Mouse (Mus musculus) kidney, postnatal 0 days (tissue): ENCODE data around the gene Engase. TPM values are rescaled to one million over a fixed set of nuclear protein-coding genes. Genes with fewer than 3 reads are reported as not detected.

Source experiments
- ATAC-seq: fragments of 200-750 bp; cut with Nextera tagmentation; replicated peaks from 2 replicates; pipeline ENCODE4 v1.8.0; 2017; ENCODE audit warnings: low read depth, moderate number of reproducible peaks, moderate TSS enrichment, moderate library complexity; ENCODE audit not compliant: low FRiP score
- DNase-seq: peaks from one replicate; pipeline ENCODE4 v3.0.0-alpha.2; 2016; ENCODE audit warnings: low spot score
- H3K27ac ChIP-seq: fragments of 300-500 bp; sonication (generic); 2 replicates; pipeline ENCODE4 v1.5.1; 2014; ENCODE audit warnings: mild to moderate bottlenecking
- H3K27me3 ChIP-seq: fragments of 300-500 bp; sonication (generic); 2 replicates; pipeline ENCODE4 v1.6.1; 2014; ENCODE audit warnings: low read length, mixed read lengths; ENCODE audit not compliant: insufficient read depth
- H3K36me3 ChIP-seq: fragments of 300-500 bp; sonication (generic); 2 replicates; pipeline ENCODE4 v1.6.1; 2014; ENCODE audit warnings: low read length, mixed read lengths; ENCODE audit not compliant: insufficient read depth
- H3K4me1 ChIP-seq: fragments of 300-500 bp; sonication (generic); replicated peaks from 2 replicates; pipeline ENCODE4 v1.6.1; 2014; ENCODE audit warnings: antibody characterized with exemption, low read length, mixed read lengths; ENCODE audit not compliant: insufficient read depth
- H3K4me2 ChIP-seq: fragments of 300-500 bp; sonication (generic); 2 replicates; pipeline ENCODE4 v1.6.1; 2014; ENCODE audit warnings: mild to moderate bottlenecking, low read length, moderate library complexity, mixed read lengths
- H3K4me3 ChIP-seq: fragments of 300-500 bp; sonication (generic); replicated peaks from 2 replicates; pipeline ENCODE4 v1.5.1; 2014; ENCODE audit warnings: low read depth, low read length
- H3K9ac ChIP-seq: fragments of 300-500 bp; sonication (generic); 2 replicates; pipeline ENCODE4 v1.6.1; 2014; ENCODE audit warnings: low read depth, low read length
- H3K9me3 ChIP-seq: fragments of 300-500 bp; sonication (generic); replicated peaks from 2 replicates; pipeline ENCODE4 v1.6.1; 2016; ENCODE audit warnings: low read length, inconsistent platforms, mixed read lengths
- CTCF ChIP-seq: IDR thresholded peaks from 2 replicates; pipeline ENCODE4 v1.5.1; 2016; ENCODE audit warnings: antibody characterized with exemption, low read depth, mild to moderate bottlenecking, moderate library complexity
- WGBS: fragments of 180-500 bp; shearing (Covaris S2); extraction: QIAGEN DNeasy Blood & Tissue Kit; methylation state at CpG from one replicate; pipeline ENCODE4 v1.1.7; 2014; 5-methylcytosine and 5-hydroxymethylcytosine counted together
- polyA plus RNA-seq: library from polyadenylated mRNA; unstranded; fragments of >200 nt; fragmentation: Nextera tagmentation; extraction: Ambion mirVana; gene quantifications from 2 replicates; pipeline ENCODE4 v1.2.1, GENCODE M21; 2015

Gene Engase
- polyA plus RNA-seq, 1 experiment from 2014 or later, result 5.8 TPM

- no peaks in the 10 kb centered on the region for H3K27me3 ChIP-seq
- H3K9ac ChIP-seq, result peak overlapping the region; percentile 19; the same call in 1 of the 2 replicates
- WGBS, result 30% methylated on average over 4 of the region's 4 CpGs
- no peak for DNase-seq
- no peak for ATAC-seq
- no peak for TF ChIP-seq CTCF
- H3K36me3 ChIP-seq, result no peaks in the 10 kb centered on the region
- H3K27ac ChIP-seq, result peak overlapping the region; percentile 64
- H3K9me3 ChIP-seq, result no peaks in the 10 kb centered on the region
- H3K4me3 ChIP-seq, result no peak overlapping the region
- peaks cover 18% of the 10 kb centered on the region; the same call in 1 of the 2 replicates for H3K4me1 ChIP-seq
- H3K4me2 ChIP-seq, result peak overlapping the region; percentile 39; the same call in 1 of the 2 replicates
Measured at GRCm38 (mm10) chr11:118430291-118430885, 46.2 kb upstream of the Engase start.

DNA sequence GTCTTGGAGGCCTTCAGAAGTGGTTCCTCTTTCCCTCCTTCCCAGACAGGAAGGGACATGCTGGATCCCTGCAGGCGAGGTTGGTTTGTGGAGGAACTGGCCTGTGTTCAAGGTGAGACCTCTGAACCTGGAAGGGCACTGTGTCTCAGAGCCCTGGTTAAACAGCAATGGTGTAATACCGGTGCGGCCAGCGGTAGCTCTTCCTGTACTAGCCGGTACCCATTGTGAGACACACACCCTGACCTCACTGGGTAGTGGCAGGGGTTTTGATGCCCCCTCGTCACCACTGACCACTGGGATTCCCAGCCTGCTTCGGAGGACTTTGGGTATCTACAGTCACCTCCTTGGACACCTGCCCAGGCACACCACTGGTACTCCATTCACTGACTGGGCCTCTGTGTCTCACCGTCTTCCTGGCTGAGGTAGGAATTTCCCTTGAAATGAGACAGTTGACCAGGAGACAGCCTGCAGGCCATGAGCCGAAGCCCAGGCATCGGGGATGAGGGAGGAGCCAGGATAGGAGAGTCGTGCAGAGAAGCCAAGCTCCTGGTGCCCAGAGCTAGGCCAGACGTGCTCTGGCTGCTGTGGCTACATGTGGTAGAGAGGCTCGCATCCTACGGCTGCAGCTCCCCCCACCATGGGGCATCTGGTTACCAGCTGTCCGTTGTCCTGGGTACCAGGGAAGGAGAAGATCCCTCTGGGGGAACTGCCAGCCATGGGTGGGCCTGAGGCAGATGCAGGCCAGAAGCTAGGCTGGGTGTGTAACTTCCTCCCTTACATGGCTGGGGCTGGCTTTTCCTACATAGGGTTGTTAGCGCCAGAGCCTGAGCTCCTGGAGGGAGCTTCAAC is 45.3 kb upstream of the Engase start:
- Histone ChIP-seq H3K4me3 (no peak overlapping the region), H3K4me2 (no peak overlapping the region), H3K36me3 (no peaks in the 10 kb centered on the region), H3K9ac (no peak overlapping the region), H3K9me3 (no peaks in the 10 kb centered on the region), H3K27me3 (no peaks in the 10 kb centered on the region), H3K27ac (0 out of 2 replicates have a peak overlapping the region, but pooled peaks have one; percentile 61), H3K4me1 (peaks cover 18% of the 10 kb centered on the region; the same call in 1 of the 2 replicates)
- WGBS, result 80% methylated on average over 16 of the region's 16 CpGs
- ATAC-seq (no peak), DNase-seq (no peak)
- TF ChIP-seq CTCF, result no peak

- WGBS, result 46% methylated on average over 10 of the region's 10 CpGs
- DNase-seq (peak; percentile 73), ATAC-seq (no peak)
- Histone ChIP-seq H3K9ac (no peak overlapping the region), H3K27me3 (no peaks in the 10 kb centered on the region), H3K27ac (peak overlapping the region; percentile 36; the same call in 1 of the 2 replicates), H3K4me2 (peak overlapping the region; percentile 51), H3K4me3 (peak overlapping the region; percentile 21; the same call in 1 of the 2 replicates), H3K9me3 (no peaks in the 10 kb centered on the region), H3K36me3 (no peaks in the 10 kb centered on the region), H3K4me1 (peaks cover 13% of the 10 kb centered on the region; the same call in 1 of the 2 replicates)
- no peak for TF ChIP-seq CTCF
Measured at GRCm38 (mm10) chr11:118433398-118433868, 43.2 kb upstream of the Engase start.

GRCm38 (mm10) chr11:118434093-118434492 is 42.5 kb upstream of the Engase start:
- Histone ChIP-seq H3K4me3 (peak overlapping the region; percentile 21; the same call in 1 of the 2 replicates), H3K9ac (peak overlapping the region; percentile 46; the same call in 1 of the 2 replicates), H3K36me3 (no peaks in the 10 kb centered on the region), H3K27ac (peak overlapping the region; percentile 36; the same call in 1 of the 2 replicates), H3K4me2 (peak overlapping the region; percentile 51), H3K4me1 (peaks cover 15% of the 10 kb centered on the region; the same call in 1 of the 2 replicates), H3K9me3 (no peaks in the 10 kb centered on the region), H3K27me3 (no peaks in the 10 kb centered on the region)
- DNase-seq (no peak), ATAC-seq (no peak)
- TF ChIP-seq CTCF, result no peak
- WGBS, result 37% methylated on average over 13 of the region's 13 CpGs

GRCm38 (mm10) chr11:118436471-118436935 is 40.1 kb upstream of the Engase start:
- peak overlapping the region; percentile 15; the same call in 1 of the 2 replicates for H3K27ac ChIP-seq
- DNase-seq, result no peak
- no peak for ATAC-seq
- H3K4me2 ChIP-seq, result no peak overlapping the region
- H3K36me3 ChIP-seq, result no peaks in the 10 kb centered on the region
- no peaks in the 10 kb centered on the region for H3K27me3 ChIP-seq
- peak; percentile 43 for TF ChIP-seq CTCF
- H3K9me3 ChIP-seq, result no peaks in the 10 kb centered on the region
- no peak overlapping the region for H3K9ac ChIP-seq
- peaks cover 15% of the 10 kb centered on the region; the same call in 1 of the 2 replicates for H3K4me1 ChIP-seq
- WGBS, result 51% methylated on average over 6 of the region's 6 CpGs
- no peak overlapping the region for H3K4me3 ChIP-seq
